8 mouse cellular contexts compared by ENCODE assay signal in the genomic region with DNA sequence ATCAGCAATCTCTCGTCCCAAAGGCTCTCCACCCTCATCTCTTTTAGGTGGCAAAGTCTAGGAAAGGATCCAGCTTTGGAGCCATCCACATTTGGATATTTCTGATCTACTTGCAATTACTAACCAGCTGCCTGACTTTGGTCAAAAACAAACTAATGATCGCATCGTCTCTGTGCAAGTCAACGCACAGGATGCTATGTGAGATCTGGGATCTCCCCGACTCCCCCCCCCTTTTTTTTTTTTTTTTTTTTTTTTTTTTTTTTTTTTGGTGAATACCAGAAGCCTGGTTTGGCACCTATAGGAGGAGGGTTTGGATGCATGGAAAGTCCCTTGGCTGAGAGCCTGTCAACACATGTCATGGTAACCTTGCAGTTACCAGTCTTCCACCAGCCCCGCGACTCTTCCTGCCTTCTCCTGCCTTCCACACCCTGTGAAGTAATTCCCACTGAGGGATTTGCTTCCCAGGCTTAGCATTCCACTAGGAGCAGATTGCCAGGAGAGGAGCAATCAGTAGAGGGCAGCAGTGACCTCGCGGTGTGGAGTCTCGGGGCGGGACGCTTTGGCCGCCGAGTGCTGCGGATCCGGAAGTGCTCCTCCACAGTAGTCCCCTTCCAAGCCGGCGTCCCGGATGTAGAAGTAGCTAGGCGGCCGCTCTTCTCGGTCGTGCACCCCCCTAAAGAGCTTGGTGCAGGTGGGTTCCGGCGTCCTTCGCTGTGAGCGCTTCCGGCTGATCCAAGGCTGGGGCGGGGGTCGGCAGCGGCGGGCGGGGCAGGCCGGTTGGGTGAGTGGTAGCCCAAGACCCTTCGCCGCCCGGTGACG. TPM values are rescaled to one million over a fixed set of nuclear protein-coding genes. Genes with fewer than 3 reads are reported as not detected.
DNase-seq lines count a peak whose midpoint lies in the region; ATAC-seq lines count a peak whose summit lies in the region.

A gene (plus strand): TSS at position 598 of the 819 bp plus-strand sequence.

- peak; percentile 97 for DNase-seq in adipocyte (ENCODE audit: low spot score)
- DNase-seq in embryo, embryonic 10 days (ENCODE audit: low spot score): peak; percentile 98
- DNase-seq in gastrocnemius, postnatal 10 days: peak; percentile 91
- peak; percentile 91 for DNase-seq in induced T-regulatory cell, adult 2 months (ENCODE audit: low read depth)
- DNase-seq in left cerebral cortex, adult 9 months (ENCODE audit: low spot score in 2 of 2): peak; percentile 85 to 96
- peak; percentile 94 for DNase-seq in right cerebral cortex, postnatal 14 days
- peak; percentile 86 to 93 for DNase-seq in urinary bladder, postnatal 36 days (ENCODE audit: low spot score in 2 of 2)

- ATAC-seq in megakaryocyte progenitor cell, adult 5-6 weeks (replicated peaks; ENCODE audit: poor library complexity): peak; percentile 98

RNA-seq across cellular contexts. Expression of the gene that starts here (rescaled TPM):
- total RNA-seq in gastrocnemius, postnatal 10 days (2021): 10 to 100 TPM; 15.9 to 19.5 TPM
- 11.9 and 13.7 TPM in 2 replicates for total RNA-seq in megakaryocyte progenitor cell, adult 5-6 weeks (2015)
- 17.4 and 20.1 TPM in 2 replicates for total RNA-seq in megakaryocyte progenitor cell, adult 5-6 weeks (2017)

Comparison
In these comparisons a context has a peak if more than half of its experiments do, and no peak if none do; other contexts are left out.
1. Peak in every context shown above with its lines: DNase-seq and ATAC-seq.